Mouse (Mus musculus) heart, embryonic 14.5 days (tissue): ENCODE results near the gene Gm29666. TPM values are rescaled to one million over a fixed set of nuclear protein-coding genes. Genes with fewer than 3 reads are reported as not detected.
"Not testable (repeated sequence)": the region's sequence is repeated elsewhere in the genome, so short reads cannot be mapped to it uniquely, and the experiment has no call there.

Experiments
- ATAC-seq: fragments of 200-750 bp; cut with Nextera tagmentation; 2 replicates; pipeline ENCODE4 v1.8.0; 2017; ENCODE audit warnings: low read depth, moderate TSS enrichment; ENCODE audit not compliant: insufficient number of reproducible peaks, insufficient read depth, low FRiP score
- H3K27ac ChIP-seq, 2 experiments: fragments of 200-500 bp in 1 of 2; fragments of 300-500 bp in 1 of 2; sonication (generic) in 1 of 2; replicated peaks in 1 of 2; 2 replicates each; pipeline ENCODE4 v1.5.1; 2012 to 2014; ENCODE audit warnings: low read depth in 2 of 2, low read length in 2 of 2, control low read depth in 1 of 2, mild to moderate bottlenecking in 1 of 2, mixed read lengths in 1 of 2; ENCODE audit not compliant: control insufficient read depth in 1 of 2, insufficient read depth in 1 of 2
- H3K27me3 ChIP-seq: fragments of 300-500 bp; sonication (generic); 2 replicates; pipeline ENCODE4 v1.6.1; 2014; ENCODE audit warnings: mild to moderate bottlenecking, low read length, control low read depth; ENCODE audit not compliant: control insufficient read depth, insufficient read depth
- H3K36me3 ChIP-seq: fragments of 300-500 bp; sonication (generic); 2 replicates; pipeline ENCODE4 v1.6.1; 2014; ENCODE audit warnings: mild to moderate bottlenecking, control low read depth, low read length, mixed read lengths; ENCODE audit not compliant: control insufficient read depth, insufficient read depth
- H3K4me1 ChIP-seq, 2 experiments: fragments of 200-500 bp in 1 of 2; fragments of 300-500 bp in 1 of 2; sonication (generic) in 1 of 2; 2 replicates each; pipeline ENCODE4 v1.6.1; 2012 to 2014; ENCODE audit warnings: low read length in 2 of 2, control low read depth in 1 of 2, mixed read lengths in 1 of 2; ENCODE audit not compliant: control insufficient read depth in 2 of 2, insufficient read depth in 2 of 2
- H3K4me2 ChIP-seq: fragments of 300-500 bp; sonication (generic); 2 replicates; pipeline ENCODE4 v1.6.1; 2014; ENCODE audit warnings: mild to moderate bottlenecking, low read length
- H3K4me3 ChIP-seq, 2 experiments: fragments of 200-500 bp in 1 of 2; fragments of 300-500 bp in 1 of 2; sonication (generic) in 1 of 2; 2 replicates each; pipeline ENCODE4 v1.5.1; 2012 to 2014; ENCODE audit warnings: low read length in 2 of 2, mild to moderate bottlenecking in 2 of 2, control low read depth in 1 of 2, low read depth in 1 of 2, moderate library complexity in 1 of 2; ENCODE audit not compliant: control insufficient read depth in 1 of 2, insufficient read depth in 1 of 2
- H3K9ac ChIP-seq: fragments of 300-500 bp; sonication (generic); 2 replicates; pipeline ENCODE4 v1.6.1; 2014; ENCODE audit warnings: mild to moderate bottlenecking, low read length
- H3K9me3 ChIP-seq: fragments of 300-500 bp; sonication (generic); 2 replicates; pipeline ENCODE4 v1.6.1; 2016; ENCODE audit warnings: low read length, control low read depth; ENCODE audit not compliant: control insufficient read depth
- WGBS: fragments of 180-500 bp; shearing (Covaris S2); extraction: QIAGEN DNeasy Blood & Tissue Kit; methylation state at CpG from one replicate; pipeline ENCODE4 v1.1.7; 2014; 5-methylcytosine and 5-hydroxymethylcytosine counted together
- polyA plus RNA-seq: library from polyadenylated mRNA; unstranded; fragments of >200 nt; fragmentation: Nextera tagmentation; extraction: Ambion mirVana; gene quantifications from 2 replicates; pipeline ENCODE4 v1.2.1, GENCODE M21; 2014

The Gm29666 gene
- polyA plus RNA-seq, 1 experiment from 2014 or later: 0.30 TPM

GRCm38 (mm10) chr15:84903843-84904385 is 15.9 kb downstream of the Gm29666 start:
- Histone ChIP-seq H3K36me3 (no peaks in the 10 kb centered on the region), H3K4me1 (no peaks in the 10 kb centered on the region), H3K9me3 (no peaks in the 10 kb centered on the region), H3K27ac (no peak overlapping the region), H3K4me2 (no peak overlapping the region), H3K4me3 (no peak overlapping the region), H3K9ac (no peak overlapping the region), H3K27me3 (no peaks in the 10 kb centered on the region)
- no peak for ATAC-seq
- WGBS: 65% methylated on average over 7 of the region's 7 CpGs

- Histone ChIP-seq H3K9me3 (0 out of 2 replicates have a peak, but pooled peaks cover 2% of the 10 kb centered on the region), H3K27ac (no peak overlapping the region), H3K4me3 (no peak overlapping the region), H3K9ac (no peak overlapping the region), H3K36me3 (no peaks in the 10 kb centered on the region), H3K4me1 (peaks cover 0 to 3% of the 10 kb centered on the region in 2 experiments; a peak in 1 of 4 replicates), H3K4me2 (no peak overlapping the region), H3K27me3 (no peaks in the 10 kb centered on the region)
- WGBS: 12% methylated on average over 7 of the region's 7 CpGs
- ATAC-seq: no peak
Measured at GRCm38 (mm10) chr15:84898077-84898476, 21.8 kb downstream of the Gm29666 start.

GRCm38 (mm10) chr15:84896664-84897063 is 23.2 kb downstream of the Gm29666 start:
- WGBS: 76% methylated on average over 1 of the region's 1 CpGs
- no peak for ATAC-seq
- 0 out of 2 replicates have a peak, but pooled peaks cover 2% of the 10 kb centered on the region for H3K9me3 ChIP-seq
- H3K9ac ChIP-seq: no peak overlapping the region
- no peaks in the 10 kb centered on the region for H3K36me3 ChIP-seq
- H3K4me1 ChIP-seq: peaks cover 0 to 3% of the 10 kb centered on the region in 2 experiments; a peak in 1 of 4 replicates
- H3K27ac ChIP-seq: no peak overlapping the region
- no peak overlapping the region for H3K4me2 ChIP-seq
- no peak overlapping the region for H3K4me3 ChIP-seq
- H3K27me3 ChIP-seq: no peaks in the 10 kb centered on the region

- not testable (repeated sequence) for H3K4me1 ChIP-seq, H3K4me3 ChIP-seq, H3K4me2 ChIP-seq, H3K36me3 ChIP-seq, H3K27ac ChIP-seq, H3K27me3 ChIP-seq, ATAC-seq, H3K9ac ChIP-seq, H3K9me3 ChIP-seq
- 69% methylated on average over 10 of the region's 10 CpGs for WGBS
Measured at GRCm38 (mm10) chr15:84896216-84896615, 23.6 kb downstream of the Gm29666 start.

DNA sequence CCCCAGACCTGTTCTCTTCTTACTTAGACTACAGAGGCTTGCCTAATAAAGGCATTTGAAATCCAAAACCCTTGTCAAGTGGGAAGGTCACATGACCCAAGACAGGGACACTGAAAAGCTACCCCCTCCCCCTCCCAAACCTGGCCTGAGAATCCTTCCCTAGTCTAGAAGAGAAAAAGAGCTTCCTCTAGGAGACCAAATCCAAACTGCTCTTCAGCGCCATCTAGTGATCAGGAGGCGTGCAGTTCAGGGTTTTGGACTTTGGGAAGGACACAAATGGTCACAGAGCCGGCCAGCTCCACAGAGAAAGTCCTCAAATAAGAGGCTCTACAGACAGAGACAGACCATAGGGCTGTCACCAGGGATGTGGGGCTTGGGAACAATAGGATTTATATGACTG is 28.2 kb downstream of the Gm29666 start:
- Histone ChIP-seq H3K4me3 (no peak overlapping the region), H3K27ac (no peak overlapping the region), H3K27me3 (no peaks in the 10 kb centered on the region), H3K36me3 (no peaks in the 10 kb centered on the region), H3K4me1 (no peaks in the 10 kb centered on the region), H3K9me3 (0 out of 2 replicates have a peak, but pooled peaks cover 2% of the 10 kb centered on the region), H3K9ac (no peak overlapping the region), H3K4me2 (no peak overlapping the region)
- ATAC-seq: no peak
- WGBS: 3% methylated on average over 3 of the region's 3 CpGs

DNA sequence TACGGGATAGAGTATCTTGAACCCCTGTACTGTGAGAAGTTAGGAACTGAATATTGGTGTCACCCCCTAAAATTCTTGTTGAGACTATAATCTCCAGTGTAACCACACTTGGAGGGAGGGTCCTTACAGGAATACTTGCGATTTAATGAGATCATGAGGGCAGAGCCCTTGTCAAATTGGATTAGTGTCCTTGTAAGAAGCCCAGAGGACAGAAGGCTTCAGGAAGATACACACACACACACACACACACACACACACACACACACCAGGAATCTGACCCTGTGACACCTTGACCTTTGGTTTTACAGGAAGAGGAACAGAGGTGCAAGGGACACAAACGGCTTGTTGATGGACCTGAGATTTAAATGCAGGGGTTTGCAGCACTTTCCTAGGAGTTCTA is 28.6 kb downstream of the Gm29666 start:
- Histone ChIP-seq H3K4me2 (no peak overlapping the region), H3K36me3 (no peaks in the 10 kb centered on the region), H3K9me3 (0 out of 2 replicates have a peak, but pooled peaks cover 2% of the 10 kb centered on the region), H3K4me3 (no peak overlapping the region), H3K27me3 (no peaks in the 10 kb centered on the region), H3K27ac (no peak overlapping the region), H3K4me1 (no peaks in the 10 kb centered on the region), H3K9ac (no peak overlapping the region)
- no peak for ATAC-seq
- 39% methylated on average over 3 of the region's 3 CpGs for WGBS

DNA sequence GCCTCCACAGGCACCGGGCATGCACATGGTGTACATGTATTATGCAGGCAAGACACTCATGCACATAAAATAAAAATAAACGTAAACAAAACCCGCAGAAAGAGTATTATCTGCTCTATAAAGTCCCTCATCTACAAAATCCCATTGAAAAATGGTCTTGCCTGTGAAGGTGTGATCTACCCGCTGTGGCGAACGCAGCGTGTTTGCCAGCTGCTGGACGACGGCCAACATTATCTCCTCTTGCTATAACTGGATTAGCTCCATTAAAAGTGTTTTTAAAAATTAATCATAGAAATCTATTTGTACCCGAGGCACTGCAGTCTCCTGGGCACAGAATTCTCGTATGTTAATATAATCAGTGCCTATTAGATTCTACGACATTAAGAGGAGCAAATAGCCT is 31.8 kb downstream of the Gm29666 start:
- H3K27ac ChIP-seq: no peak overlapping the region
- H3K4me2 ChIP-seq: no peak overlapping the region
- H3K27me3 ChIP-seq: no peaks in the 10 kb centered on the region
- H3K4me3 ChIP-seq: no peak overlapping the region
- WGBS: 73% methylated on average over 12 of the region's 12 CpGs
- no peak for ATAC-seq
- H3K9me3 ChIP-seq: no peaks in the 10 kb centered on the region
- H3K4me1 ChIP-seq: no peaks in the 10 kb centered on the region
- no peaks in the 10 kb centered on the region for H3K36me3 ChIP-seq
- no peak overlapping the region for H3K9ac ChIP-seq
